Mouse (Mus musculus) macrophage (primary cell): ENCODE measurements around the gene BC028528. TPM values are rescaled to one million over a fixed set of nuclear protein-coding genes. Genes with fewer than 3 reads are reported as not detected.

ENCODE experiments used
- H3K27ac ChIP-seq: fragments of 350-480 bp; formaldehyde crosslinking; 2 replicates; pipeline ENCODE4 v1.9.0; 2021
- H3K36me3 ChIP-seq: fragments of 350-480 bp; formaldehyde crosslinking; 2 replicates; pipeline ENCODE4 v1.9.0; 2021; ENCODE audit errors: inconsistent target
- H3K4me3 ChIP-seq: fragments of 350-480 bp; formaldehyde crosslinking; 2 replicates; pipeline ENCODE4 v1.9.0; 2021; ENCODE audit errors: inconsistent target
- H3K79me2 ChIP-seq: fragments of 350-480 bp; formaldehyde crosslinking; 2 replicates; pipeline ENCODE4 v1.9.0; 2021; ENCODE audit errors: inconsistent target
- WGBS: methylation state at CpG from one replicate; pipeline ENCODE4 v1.1.7; 2026; ENCODE audit warnings: inconsistent platforms; ENCODE audit not compliant: missing documents; 5-methylcytosine and 5-hydroxymethylcytosine counted together
- polyA plus RNA-seq: library from polyadenylated mRNA; stranded (reverse); fragments of 250-400 nt; gene quantifications from 3 replicates; pipeline ENCODE4 v1.2.4, GENCODE M21; 2018; ENCODE audit warnings: inconsistent platforms
- total RNA-seq, 78 experiments: library from RNA; depleted of rRNA; stranded (reverse); fragments of 250-400 nt; gene quantifications; 1 replicate in 9 of 78; 2 replicates in 24 of 78; 3 replicates in 43 of 78; 4 replicates in 2 of 78; pipeline ENCODE4 v1.2.4; 2018; ENCODE audit warnings: inconsistent platforms in 56 of 78

BC028528 gene
- total RNA-seq (2018; cell fraction: chromatin; rRNA removed): 100 to 1,000 TPM in 2 of 26 experiments, 10 to 100 TPM in 20, 1 to 10 TPM in 4; 7.0 to 117 (median 35.0) TPM
- 100 to 1,000 TPM in 8 of 26 experiments, 10 to 100 TPM in 18; 53.3 to 117 (median 81.4) TPM for total RNA-seq (2018; cell fraction: cytosol; rRNA removed)
- total RNA-seq (2018; cell fraction: nucleus; rRNA removed): 10 to 100 TPM; 11.3 to 86.8 (median 43.9) TPM
- 76.4 to 139 TPM (median 117 TPM) in 3 replicates for polyA plus RNA-seq

DNA sequence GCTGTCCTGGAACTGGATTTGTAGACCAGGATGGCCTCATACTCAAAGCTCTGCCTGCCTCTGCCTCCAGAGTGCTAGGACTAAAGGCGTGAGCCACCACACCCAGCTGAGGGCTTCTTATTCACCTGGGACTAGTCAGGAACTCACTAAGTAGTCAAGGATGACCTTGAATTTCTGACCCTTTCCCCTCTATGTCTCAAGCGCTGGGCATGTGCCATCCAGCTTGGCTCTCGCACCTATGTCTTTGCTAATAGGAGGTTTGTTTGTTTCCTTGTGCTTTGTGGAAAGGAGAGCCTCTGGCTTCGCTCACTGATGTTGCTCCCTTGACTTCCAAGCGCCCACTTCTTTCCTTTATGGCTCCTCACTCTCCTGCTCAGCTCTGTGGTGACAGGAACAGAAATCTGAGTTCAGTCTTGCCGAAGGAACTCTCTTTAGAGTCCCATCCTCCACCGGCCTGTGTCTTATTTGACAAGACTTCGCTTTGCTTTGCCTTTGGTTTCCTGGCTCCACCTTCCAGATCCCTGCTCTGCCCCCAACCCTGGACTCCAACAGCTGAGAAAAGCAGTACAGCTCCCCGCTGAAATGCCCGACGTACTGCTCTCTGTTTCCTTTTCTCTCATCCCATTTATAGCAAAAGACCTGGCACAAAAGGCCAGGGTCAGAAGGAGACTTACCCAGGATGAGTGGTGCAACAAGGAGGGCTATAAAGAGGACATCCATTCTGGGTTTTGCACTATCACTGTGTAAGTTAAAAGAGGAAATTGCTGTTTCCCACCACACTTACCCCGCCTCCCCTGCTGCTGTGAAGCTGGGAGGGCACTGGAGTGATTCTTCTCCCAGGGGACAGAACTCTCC is at the start of gene BC028528:
Gene BC028528 (minus strand): TSS at position 795 of the 855 bp plus-strand sequence.
- Histone ChIP-seq H3K27ac (peak within 1 kb of the TSS; percentile 82), H3K36me3 (peaks cover 10% of the 10 kb centered on the region), H3K79me2 (peaks cover 43% of the 10 kb centered on the region), H3K4me3 (peak within 1 kb of the TSS; percentile 52)
- 9% methylated on average over 12 of the region's 12 CpGs for WGBS

DNA sequence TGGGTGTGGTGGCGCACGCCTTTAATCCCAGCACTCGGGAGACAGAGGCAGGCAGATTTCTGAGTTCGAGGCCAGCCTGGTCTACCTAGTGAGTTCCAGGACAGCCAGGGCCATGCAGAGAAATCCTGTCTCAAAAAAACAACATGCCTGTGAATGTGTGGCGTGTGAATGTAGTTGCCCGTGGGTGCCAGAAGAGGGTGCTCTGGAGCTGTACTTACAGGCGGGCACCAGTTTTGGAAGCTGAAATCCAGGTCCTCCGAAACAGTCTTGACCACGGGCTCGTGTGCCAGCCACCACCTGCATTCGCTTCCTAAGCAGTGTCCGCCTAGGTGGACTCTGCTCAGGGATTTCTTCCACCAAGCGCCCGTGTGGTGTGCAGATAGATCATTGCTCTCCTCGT is 47.0 kb upstream of the BC028528 start:
- Histone ChIP-seq H3K27ac (no peak overlapping the region), H3K79me2 (peaks cover 37% of the 10 kb centered on the region), H3K4me3 (no peak overlapping the region), H3K36me3 (peaks cover 16% of the 10 kb centered on the region; the same call in 1 of the 2 replicates)
- WGBS: 93% methylated on average over 15 of the region's 15 CpGs

DNA sequence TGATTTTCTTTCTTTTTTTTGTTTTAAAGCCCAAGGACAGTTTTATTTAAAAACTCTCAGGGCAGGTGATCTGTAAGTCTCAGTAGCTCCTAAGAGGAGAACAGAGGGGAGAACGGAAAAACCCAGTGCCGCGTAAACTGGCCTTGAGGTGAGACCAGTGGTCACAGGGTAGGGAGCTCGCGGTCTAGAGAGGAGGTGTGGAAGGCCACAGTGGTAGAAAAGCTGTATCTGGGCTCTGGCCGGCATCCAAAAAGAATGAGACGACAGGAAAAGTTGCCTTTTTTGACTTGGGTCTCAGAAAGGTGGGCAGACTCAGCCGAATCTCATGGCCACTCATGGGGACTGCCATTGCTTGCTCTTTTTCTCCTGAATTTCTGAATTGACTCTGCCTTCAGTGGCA is 46.4 kb upstream of the BC028528 start:
- Histone ChIP-seq H3K4me3 (no peak overlapping the region), H3K79me2 (peaks cover 43% of the 10 kb centered on the region), H3K36me3 (peaks cover 16% of the 10 kb centered on the region; the same call in 1 of the 2 replicates), H3K27ac (no peak overlapping the region)
- 69% methylated on average over 8 of the region's 8 CpGs for WGBS

DNA sequence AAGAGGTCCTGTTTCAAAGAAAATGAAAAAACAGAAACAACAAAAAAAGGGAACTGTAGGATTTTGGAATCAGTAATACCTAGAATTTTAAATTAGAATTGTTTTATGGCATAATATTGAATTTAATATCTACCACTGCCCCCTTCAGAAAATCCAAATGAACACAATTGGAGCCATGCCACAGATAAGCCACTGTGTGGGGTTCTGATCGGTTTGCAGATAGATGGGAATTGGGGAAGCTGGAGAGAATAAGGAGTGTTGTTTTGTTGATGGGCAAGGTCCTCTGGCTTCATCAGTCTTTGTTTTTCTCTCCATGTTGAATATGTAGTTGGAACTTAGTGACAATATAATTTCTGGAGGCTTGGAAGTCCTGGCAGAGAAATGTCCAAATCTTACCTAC is 42.6 kb upstream of the BC028528 start:
- WGBS: 89% methylated on average over 1 of the region's 1 CpGs
- no peak overlapping the region for H3K27ac ChIP-seq
- peaks cover 45% of the 10 kb centered on the region for H3K79me2 ChIP-seq
- no peak overlapping the region for H3K4me3 ChIP-seq
- peaks cover 16% of the 10 kb centered on the region; the same call in 1 of the 2 replicates for H3K36me3 ChIP-seq

DNA sequence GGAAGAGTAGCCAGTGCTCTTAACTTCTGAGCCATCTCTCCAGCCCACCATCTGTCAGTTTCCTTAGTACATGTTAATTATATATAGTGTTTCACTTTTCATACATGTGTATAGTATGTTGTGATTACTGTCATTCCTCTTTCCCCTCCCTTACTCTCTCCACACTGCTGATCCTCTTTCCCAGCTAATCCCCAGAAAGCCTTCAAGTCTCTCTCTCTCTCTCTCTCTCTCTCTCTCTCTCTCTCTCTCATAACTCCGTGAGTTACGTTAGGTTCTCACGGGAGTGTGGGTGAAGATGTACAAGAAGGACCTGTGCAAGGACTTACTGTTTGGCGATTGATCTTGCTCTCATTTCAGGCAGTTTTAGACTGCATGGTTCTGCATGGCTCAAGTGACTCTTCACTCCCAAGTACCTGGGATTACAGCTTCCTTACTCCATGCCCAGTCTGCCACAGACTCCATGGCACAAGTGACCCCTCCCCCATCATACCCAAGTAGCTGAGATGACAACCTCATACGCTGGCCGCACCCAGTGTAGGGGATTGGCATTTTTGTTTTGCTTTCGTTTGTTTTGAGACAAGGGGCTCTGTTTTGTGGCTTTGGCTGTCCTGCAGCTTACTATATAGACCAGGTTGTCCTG is 41.4 kb upstream of the BC028528 start:
- WGBS: 95% methylated on average over 7 of the region's 7 CpGs
- Histone ChIP-seq H3K79me2 (peaks cover 42% of the 10 kb centered on the region), H3K36me3 (peaks cover 13% of the 10 kb centered on the region; the same call in 1 of the 2 replicates), H3K27ac (no peak overlapping the region), H3K4me3 (no peak overlapping the region)

DNA sequence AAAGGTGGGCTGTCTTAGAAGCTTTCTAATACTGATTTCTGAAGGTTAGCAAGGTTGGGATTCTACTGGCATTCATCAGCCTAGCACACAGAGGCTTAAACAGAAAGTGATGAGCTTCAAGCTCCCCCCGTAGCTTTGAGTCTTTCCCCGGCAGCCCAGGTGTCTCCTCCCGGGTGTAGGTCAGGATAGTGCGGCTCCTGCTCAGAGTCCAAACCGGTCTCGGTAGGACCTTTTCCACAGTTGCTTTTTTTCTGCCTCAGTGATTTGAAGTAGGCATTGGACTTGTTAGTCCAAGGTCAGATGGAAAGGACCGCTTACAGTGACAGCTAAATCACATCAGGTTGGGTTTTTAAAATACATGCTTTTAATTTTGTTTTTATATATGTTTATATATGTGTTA is 40.8 kb upstream of the BC028528 start:
- Histone ChIP-seq H3K36me3 (peaks cover 6% of the 10 kb centered on the region; the same call in 1 of the 2 replicates), H3K4me3 (no peak overlapping the region), H3K27ac (no peak overlapping the region), H3K79me2 (peaks cover 42% of the 10 kb centered on the region)
- WGBS: 100% methylated on average over 5 of the region's 7 CpGs

DNA sequence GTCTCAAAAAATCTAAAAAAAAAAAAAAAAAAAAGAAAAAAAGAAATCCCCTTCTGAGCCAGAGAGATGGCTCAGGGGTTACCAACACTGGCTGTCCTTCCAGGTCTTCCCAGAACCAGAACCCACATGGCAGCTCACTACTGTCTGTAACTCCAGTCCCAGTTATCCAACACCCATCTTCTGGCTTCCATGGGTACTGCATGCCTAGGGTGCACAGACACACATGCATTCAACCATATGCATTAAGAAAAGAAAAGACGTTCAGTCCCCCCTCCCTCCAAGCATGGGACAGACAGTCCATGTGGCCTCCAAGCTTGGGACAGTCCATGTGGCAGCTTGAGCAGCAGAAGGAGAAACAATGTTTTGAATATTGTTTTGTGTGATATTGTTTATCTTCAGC is 40.4 kb upstream of the BC028528 start:
- Histone ChIP-seq H3K27ac (no peak overlapping the region), H3K79me2 (peaks cover 42% of the 10 kb centered on the region)
- WGBS: 100% methylated on average over 1 of the region's 1 CpGs

DNA sequence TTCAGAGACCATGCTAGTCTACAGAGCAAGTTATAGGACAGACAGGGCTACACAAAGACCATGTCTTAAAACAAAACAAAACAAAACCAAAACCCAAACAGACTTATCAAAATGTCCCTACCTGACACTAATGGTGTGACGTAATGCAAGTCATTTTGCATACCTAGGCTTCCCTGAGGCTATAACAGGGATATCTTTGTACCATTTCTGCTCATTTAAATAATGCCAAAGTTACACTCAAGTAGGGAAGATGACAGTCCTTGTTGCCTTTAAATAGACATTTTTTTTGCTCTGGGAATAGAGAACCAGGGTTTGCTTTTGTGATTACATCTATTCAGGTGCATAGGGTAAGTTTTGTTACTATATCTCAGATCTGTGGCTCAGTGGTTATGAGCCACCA is 39.7 kb upstream of the BC028528 start:
- WGBS: 80% methylated on average over 1 of the region's 1 CpGs
- H3K27ac ChIP-seq: no peak overlapping the region
- peaks cover 42% of the 10 kb centered on the region for H3K79me2 ChIP-seq
- H3K36me3 ChIP-seq: no peaks in the 10 kb centered on the region
- H3K4me3 ChIP-seq: no peak overlapping the region

More for the DNA sequence above, 40.4 kb upstream of the BC028528 start:
- no peak overlapping the region for H3K4me3 ChIP-seq
- peaks cover 2% of the 10 kb centered on the region; the same call in 1 of the 2 replicates for H3K36me3 ChIP-seq

DNA sequence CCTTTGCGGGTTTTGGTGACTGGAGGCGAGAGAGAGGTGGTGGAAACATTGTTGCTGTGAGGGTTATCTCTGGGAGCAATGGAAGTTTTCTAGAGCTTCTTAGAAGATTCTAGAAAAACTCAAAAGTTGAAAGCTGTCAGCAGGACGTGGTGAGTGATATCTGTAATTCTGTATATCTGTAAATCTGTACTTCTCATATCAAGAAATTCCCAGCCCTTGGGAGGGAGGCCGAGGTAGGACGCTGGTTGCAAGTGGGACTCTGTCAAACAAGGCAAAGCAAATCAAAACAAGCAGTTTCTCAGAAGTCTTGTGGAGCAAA is 38.6 kb upstream of the BC028528 start:
- Histone ChIP-seq H3K36me3 (no peaks in the 10 kb centered on the region), H3K4me3 (peak overlapping the region; percentile 39), H3K79me2 (peaks cover 42% of the 10 kb centered on the region), H3K27ac (no peak overlapping the region)
- 3% methylated on average over 3 of the region's 5 CpGs for WGBS

DNA sequence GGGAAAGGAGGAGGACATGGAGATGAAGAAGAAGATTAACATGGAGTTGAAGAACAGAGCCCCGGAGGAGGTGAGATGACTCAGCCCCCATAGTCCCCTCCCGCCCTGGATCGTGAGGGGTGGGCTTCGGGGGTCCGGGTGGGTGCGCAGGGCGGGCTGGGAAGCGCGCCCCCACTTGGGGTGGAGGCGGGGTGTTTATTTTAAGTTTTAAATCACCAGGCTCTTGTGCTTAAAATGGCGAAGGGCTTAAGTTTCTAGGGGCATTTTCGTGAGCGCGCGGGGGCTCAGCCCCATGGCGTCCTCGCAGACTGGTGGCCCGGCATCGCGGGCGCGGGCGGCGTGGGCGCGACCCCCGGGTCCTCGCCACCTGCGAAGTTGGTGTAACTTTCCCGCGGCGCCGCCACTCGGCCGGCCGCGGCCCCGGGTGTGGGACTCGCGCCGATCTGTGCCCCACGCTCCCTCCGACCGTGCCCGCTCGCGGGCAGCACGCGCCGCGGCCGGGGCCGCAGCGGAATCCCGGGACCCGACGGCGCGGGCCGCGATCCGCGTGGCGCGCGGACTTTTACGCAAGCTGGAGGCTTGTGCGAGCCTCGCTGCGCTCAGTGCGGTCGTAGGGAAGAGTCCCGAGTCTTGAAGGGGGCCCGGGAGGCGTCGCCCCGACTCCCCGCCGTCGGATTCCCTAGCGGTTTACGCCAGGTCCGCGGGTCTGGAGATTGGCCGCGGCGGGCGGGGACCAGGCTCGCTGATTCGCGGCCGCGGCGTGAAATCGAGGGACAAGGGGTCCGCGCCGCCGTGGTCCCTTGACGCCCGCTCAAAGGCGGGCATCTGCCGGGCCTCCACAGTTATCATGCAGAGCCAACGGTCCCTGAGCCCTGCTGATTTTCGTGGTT is 38.0 kb upstream of the BC028528 start:
- peak overlapping the region; percentile 82 for H3K27ac ChIP-seq
- H3K4me3 ChIP-seq: peak overlapping the region; percentile 94
- peaks cover 42% of the 10 kb centered on the region for H3K79me2 ChIP-seq
- under 1% methylated on average over 101 of the region's 105 CpGs for WGBS
- no peaks in the 10 kb centered on the region for H3K36me3 ChIP-seq

DNA sequence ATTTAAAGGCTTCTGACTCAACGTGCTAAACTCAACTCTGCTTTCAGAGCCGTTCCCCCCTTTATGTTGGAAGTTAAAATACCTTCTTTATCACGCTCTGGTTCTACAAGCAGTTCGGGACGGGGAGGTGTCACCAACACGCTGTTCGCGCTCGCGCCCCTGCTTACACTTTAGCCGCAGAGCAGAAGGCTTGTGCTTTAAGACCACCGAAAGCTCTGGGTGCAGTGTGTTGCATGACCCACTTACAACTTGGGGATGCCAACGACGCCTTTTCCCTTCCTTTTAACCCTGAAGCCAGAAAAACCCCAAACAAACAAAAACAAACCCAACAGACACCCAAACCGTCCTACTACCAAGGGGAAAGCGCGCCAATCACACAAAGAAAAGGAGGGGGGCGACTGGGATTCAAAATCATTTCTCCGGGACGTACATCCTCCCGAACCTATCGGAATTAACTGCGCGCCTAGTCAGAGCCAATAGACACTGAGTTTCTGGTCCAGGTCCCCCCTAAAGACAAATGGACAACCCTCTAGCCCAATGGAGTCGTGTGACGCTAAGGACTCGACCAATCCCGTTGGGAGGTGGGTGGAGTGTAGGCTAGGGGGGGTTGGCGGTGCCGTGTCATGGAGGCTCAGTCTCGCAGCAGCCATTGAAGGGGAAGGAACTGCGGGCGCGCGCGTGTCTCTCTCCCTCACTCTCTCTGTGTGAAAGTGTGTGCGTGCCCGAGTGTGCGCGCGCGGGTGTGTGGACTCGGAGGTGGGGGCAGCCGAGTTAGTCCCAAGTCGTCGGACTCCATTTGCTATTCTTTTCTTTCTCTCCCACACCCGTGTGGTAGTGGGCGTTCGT is 37.1 kb upstream of the BC028528 start, which contains the start of gene Anp32e:
Gene Anp32e (plus strand): TSS at position 589 of the 846 bp plus-strand sequence.
- WGBS: 2% methylated on average over 48 of the region's 49 CpGs
- peak within 1 kb of the TSS; percentile 94 for H3K4me3 ChIP-seq
- no peaks in the 10 kb centered on the region for H3K36me3 ChIP-seq
- peak within 1 kb of the TSS; percentile 82 for H3K27ac ChIP-seq
- H3K79me2 ChIP-seq: peaks cover 42% of the 10 kb centered on the region

DNA sequence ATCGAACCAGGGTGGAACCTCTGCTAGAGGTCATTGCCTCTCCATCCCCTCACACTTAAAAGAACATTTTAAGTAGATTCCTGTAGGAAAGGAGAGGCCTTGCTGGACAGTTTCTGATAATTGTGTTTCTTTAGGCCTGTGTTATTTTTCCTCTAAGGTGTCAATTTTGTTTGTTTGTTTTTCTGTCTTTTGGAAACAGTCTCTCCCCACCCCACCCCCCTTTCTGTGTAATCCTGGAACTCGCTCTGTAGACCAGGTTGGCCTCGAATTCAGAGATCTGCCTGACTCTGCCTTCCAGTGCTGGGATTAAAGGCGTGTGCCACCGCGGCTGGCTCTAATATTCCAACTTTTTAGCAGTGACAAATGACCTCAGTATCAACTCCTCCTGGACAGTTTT is 36.5 kb upstream of the BC028528 start:
- Histone ChIP-seq H3K4me3 (peak overlapping the region; percentile 94), H3K36me3 (no peaks in the 10 kb centered on the region), H3K79me2 (peaks cover 36% of the 10 kb centered on the region), H3K27ac (peak overlapping the region; percentile 60)
- 50% methylated on average over 6 of the region's 6 CpGs for WGBS

DNA sequence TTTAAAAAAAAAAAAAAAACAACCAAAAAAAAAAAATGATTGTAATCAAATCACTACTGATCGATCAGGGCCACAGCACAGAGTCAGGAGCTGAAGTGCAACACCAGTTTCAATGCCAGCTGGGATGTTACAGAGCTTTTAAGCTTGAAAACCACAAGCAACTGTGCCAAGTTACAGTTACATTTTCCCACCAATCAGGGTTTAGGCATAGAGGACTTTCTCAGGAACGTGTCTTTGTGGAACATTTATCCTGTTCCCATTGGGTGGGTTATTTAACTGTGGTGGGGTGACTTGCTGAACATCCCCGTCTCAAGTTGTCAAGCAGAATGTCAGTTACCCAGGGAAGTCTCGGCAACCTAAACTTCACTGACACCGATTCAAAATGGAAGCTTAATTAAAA is 33.3 kb upstream of the BC028528 start:
- H3K4me3 ChIP-seq: no peak overlapping the region
- H3K79me2 ChIP-seq: peaks cover 5% of the 10 kb centered on the region; the same call in 1 of the 2 replicates
- 44% methylated on average over 5 of the region's 5 CpGs for WGBS
- no peaks in the 10 kb centered on the region for H3K36me3 ChIP-seq
- H3K27ac ChIP-seq: no peak overlapping the region
